Mouse (Mus musculus) heart, embryonic 10.5 days (tissue): Measurements from ENCODE around the gene Vwce. TPM values are rescaled to one million over a fixed set of nuclear protein-coding genes. Genes with fewer than 3 reads are reported as not detected.

Source experiments
- DNase-seq: peaks from one replicate; pipeline ENCODE4 v3.0.0-alpha.2; 2017; ENCODE audit warnings: low spot score
- H3K27ac ChIP-seq: fragments of 300-500 bp; sonication (generic); 2 replicates; pipeline ENCODE4 v1.5.1; 2016; ENCODE audit warnings: mild to moderate bottlenecking
- H3K27me3 ChIP-seq: fragments of 300-500 bp; sonication (generic); 2 replicates; pipeline ENCODE4 v1.6.1; 2016; ENCODE audit warnings: mild to moderate bottlenecking; ENCODE audit not compliant: poor library complexity, insufficient read depth, severe bottlenecking
- H3K36me3 ChIP-seq: fragments of 300-500 bp; sonication (generic); 2 replicates; pipeline ENCODE4 v1.6.1; 2016; ENCODE audit warnings: mild to moderate bottlenecking, moderate library complexity
- H3K4me1 ChIP-seq: fragments of 300-500 bp; sonication (generic); 2 replicates; pipeline ENCODE4 v1.6.1; 2016; ENCODE audit warnings: mild to moderate bottlenecking
- H3K4me3 ChIP-seq: fragments of 300-500 bp; sonication (generic); 2 replicates; pipeline ENCODE4 v1.5.1; 2016; ENCODE audit warnings: mild to moderate bottlenecking, moderate library complexity
- H3K9me3 ChIP-seq: fragments of 300-500 bp; sonication (generic); 2 replicates; pipeline ENCODE4 v1.6.1; 2016; ENCODE audit warnings: mild to moderate bottlenecking, moderate library complexity
- WGBS: fragments of 180-500 bp; shearing (Covaris S2); methylation state at CpG from one replicate; pipeline ENCODE4 v1.1.7; 2016; 5-methylcytosine and 5-hydroxymethylcytosine counted together
- polyA plus RNA-seq: library from polyadenylated mRNA; unstranded; fragments of >200 nt; fragmentation: Nextera tagmentation; extraction: Ambion mirVana; gene quantifications from 2 replicates; pipeline ENCODE4 v1.2.1, GENCODE M21; 2016

The Vwce gene
- polyA plus RNA-seq, 1 experiment from 2014 or later: 3.0 TPM

DNA sequence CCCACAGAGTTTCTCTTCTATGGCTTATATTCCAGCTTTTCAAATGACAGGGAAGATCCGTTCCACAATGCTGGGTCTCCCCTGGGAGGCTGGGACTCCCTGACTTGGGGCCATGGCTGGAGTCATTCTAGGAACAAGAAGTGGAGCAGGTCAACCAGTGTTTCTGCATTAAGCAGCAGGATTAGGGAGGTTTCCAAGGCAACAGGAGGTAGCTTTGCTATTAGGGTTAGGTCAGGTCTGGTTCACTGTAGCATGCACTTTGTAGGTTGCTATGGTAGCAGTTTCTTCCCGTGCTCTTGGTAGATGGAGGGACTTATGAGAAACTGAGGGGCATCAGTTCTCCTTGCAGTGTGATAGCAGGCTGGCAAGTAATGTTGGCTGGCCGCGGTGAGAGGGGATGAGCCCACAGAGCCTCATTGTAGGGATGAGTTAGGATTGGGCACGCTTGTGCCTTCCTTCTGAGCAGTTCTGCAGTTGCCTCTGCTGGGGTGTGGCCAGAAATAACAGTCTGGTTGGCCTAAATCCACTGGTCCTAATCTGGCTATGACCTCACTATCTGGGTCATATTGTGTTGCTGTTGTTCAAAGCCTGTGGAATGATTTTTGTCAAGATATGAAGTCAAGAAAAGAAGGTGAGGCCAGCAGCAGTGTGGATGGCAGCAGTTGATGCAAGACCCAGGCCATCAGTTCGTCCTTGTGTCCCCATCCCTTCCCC lies 67.2 kb downstream of the Vwce start:
- Histone ChIP-seq H3K4me1 (peaks cover 65% of the 10 kb centered on the region), H3K9me3 (no peaks in the 10 kb centered on the region), H3K27me3 (no peaks in the 10 kb centered on the region), H3K36me3 (no peaks in the 10 kb centered on the region), H3K27ac (no peak overlapping the region), H3K4me3 (no peak overlapping the region)
- 79% methylated on average over 6 of the region's 6 CpGs for WGBS
- DNase-seq: no peak

DNA sequence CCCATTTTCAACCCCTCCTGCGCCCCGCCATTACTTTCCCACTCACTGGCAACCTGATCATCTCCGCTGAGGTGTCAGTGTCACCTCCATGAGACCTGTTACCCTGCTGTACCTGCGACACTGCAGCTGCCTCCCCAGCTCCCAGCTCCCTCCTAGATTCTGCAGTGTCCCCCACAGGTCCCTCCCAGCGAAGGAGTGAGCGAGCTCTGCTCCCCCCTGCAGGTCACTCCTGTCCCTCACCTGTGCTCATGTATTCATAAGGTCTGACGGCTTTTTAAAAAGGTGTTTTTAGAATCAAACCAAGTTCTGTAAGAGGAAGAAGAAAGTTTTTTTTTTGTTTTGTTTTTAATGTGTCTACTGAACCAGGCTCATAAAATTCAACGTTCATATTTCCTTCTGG lies 68.1 kb downstream of the Vwce start:
- Histone ChIP-seq H3K36me3 (peaks cover 6% of the 10 kb centered on the region; the same call in 1 of the 2 replicates), H3K4me3 (no peak overlapping the region), H3K9me3 (no peaks in the 10 kb centered on the region), H3K27me3 (no peaks in the 10 kb centered on the region), H3K4me1 (peaks cover 65% of the 10 kb centered on the region), H3K27ac (no peak overlapping the region)
- 74% methylated on average over 8 of the region's 8 CpGs for WGBS
- DNase-seq: no peak

DNA sequence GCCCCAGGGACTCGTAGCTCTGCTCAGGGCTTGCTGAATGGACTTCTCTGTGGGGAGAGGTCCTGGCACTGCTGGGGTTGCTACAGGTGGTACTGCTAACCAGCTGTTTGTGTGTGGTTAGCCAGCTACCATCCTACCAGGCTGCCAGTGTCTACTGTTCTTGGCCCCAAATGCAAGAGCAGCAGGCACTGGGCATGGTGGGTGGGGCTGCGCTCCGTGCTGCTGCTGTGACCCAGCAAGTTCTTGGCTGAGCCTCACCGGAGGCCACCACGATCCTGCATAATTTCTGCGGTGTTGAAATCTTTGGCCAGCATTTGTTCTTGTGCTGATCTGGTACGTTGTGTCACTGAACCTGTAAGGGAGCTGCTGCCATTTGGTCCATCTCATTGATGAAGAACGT lies 69.5 kb downstream of the Vwce start:
- peaks cover 55% of the 10 kb centered on the region for H3K4me1 ChIP-seq
- H3K36me3 ChIP-seq: peaks cover 11% of the 10 kb centered on the region
- no peaks in the 10 kb centered on the region for H3K9me3 ChIP-seq
- no peak for DNase-seq
- no peaks in the 10 kb centered on the region for H3K27me3 ChIP-seq
- WGBS: 87% methylated on average over 8 of the region's 8 CpGs
- no peak overlapping the region for H3K4me3 ChIP-seq
- no peak overlapping the region for H3K27ac ChIP-seq

GRCm38 (mm10) chr19:10707087-10707875 lies 73.3 kb downstream of the Vwce start:
- no peaks in the 10 kb centered on the region for H3K9me3 ChIP-seq
- H3K4me3 ChIP-seq: no peak overlapping the region
- peaks cover 37% of the 10 kb centered on the region for H3K4me1 ChIP-seq
- no peak overlapping the region for H3K27ac ChIP-seq
- no peak for DNase-seq
- WGBS: 74% methylated on average over 13 of the region's 13 CpGs
- peaks cover 34% of the 10 kb centered on the region for H3K36me3 ChIP-seq
- H3K27me3 ChIP-seq: no peaks in the 10 kb centered on the region

DNA sequence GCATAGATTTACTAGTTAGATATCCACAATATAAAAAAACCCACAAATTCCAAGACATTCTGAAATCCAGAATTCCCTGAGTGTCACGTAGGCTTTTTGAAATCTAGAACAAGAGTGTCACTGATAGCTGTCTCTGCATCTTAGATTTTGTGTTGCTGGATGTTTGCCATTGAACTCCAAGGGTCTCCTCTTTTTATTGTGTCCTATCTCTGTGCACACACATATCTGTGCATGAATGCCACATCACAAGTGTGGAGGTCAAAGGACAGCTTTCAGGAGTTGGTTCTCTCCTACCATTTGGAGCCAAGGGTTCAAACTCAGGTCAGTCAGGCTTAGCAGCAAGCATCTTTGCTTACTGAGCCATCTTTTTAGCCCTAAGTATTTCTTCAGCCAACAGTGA lies 73.9 kb downstream of the Vwce start:
- Histone ChIP-seq H3K9me3 (no peaks in the 10 kb centered on the region), H3K4me3 (no peak overlapping the region), H3K27ac (0 out of 2 replicates have a peak overlapping the region, but pooled peaks have one; percentile 3), H3K4me1 (peaks cover 37% of the 10 kb centered on the region), H3K27me3 (no peaks in the 10 kb centered on the region), H3K36me3 (peaks cover 40% of the 10 kb centered on the region)
- DNase-seq: no peak
- 88% methylated on average over 1 of the region's 1 CpGs for WGBS

- H3K36me3 ChIP-seq: peaks cover 50% of the 10 kb centered on the region
These were observed 74.9 kb downstream of the Vwce start for GRCm38 (mm10) chr19:10708900-10709299.

DNA sequence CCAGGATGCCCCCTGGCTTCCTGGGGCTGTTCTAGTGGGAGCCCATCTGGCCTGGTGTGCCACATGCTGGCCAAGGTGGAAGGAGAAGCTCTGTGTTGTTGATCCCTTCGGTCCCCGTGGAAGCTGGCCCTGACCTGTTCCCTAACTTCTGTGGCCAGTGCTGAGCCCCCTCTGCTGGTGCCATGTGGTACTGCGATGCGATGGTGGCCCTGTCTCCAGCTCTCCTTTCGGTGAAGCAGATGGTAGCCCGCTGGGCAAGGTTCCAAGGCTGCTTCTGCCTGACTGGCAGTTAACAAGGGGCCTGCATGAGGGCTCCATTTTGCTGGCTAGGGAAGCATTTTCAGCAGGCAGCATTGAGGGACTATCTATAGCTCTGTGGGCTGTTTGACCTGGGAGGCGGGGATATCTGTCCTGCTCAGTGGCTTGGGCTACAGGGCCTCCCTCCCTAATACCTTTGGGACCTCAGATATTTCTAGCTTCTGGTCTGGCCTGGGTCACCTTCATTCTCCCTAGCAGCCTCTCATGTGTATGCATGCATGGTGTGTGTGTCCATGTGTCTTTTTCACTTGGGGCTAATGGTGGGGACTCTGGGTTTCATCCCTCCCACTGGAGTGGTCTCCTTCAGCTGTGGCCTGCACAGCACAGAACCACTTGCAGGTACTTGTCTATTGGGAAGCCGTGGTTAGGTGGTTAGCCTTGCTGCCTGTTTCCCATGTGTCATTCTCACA lies 75.5 kb downstream of the Vwce start:
- Histone ChIP-seq H3K4me3 (0 out of 2 replicates have a peak overlapping the region, but pooled peaks have one; percentile 12), H3K27me3 (no peaks in the 10 kb centered on the region), H3K9me3 (no peaks in the 10 kb centered on the region), H3K27ac (peak overlapping the region; percentile 64; the same call in 1 of the 2 replicates), H3K4me1 (peaks cover 37% of the 10 kb centered on the region), H3K36me3 (peaks cover 51% of the 10 kb centered on the region)
- 21% methylated on average over 8 of the region's 8 CpGs for WGBS
- DNase-seq: peak; percentile 93

More at GRCm38 (mm10) chr19:10708900-10709299, 74.9 kb downstream of the Vwce start:
- H3K4me1 ChIP-seq: peaks cover 37% of the 10 kb centered on the region
- DNase-seq: no peak
- 70% methylated on average over 6 of the region's 6 CpGs for WGBS
- no peaks in the 10 kb centered on the region for H3K27me3 ChIP-seq
- H3K27ac ChIP-seq: peak overlapping the region; percentile 64; the same call in 1 of the 2 replicates
- H3K4me3 ChIP-seq: 0 out of 2 replicates have a peak overlapping the region, but pooled peaks have one; percentile 12
- no peaks in the 10 kb centered on the region for H3K9me3 ChIP-seq

DNA sequence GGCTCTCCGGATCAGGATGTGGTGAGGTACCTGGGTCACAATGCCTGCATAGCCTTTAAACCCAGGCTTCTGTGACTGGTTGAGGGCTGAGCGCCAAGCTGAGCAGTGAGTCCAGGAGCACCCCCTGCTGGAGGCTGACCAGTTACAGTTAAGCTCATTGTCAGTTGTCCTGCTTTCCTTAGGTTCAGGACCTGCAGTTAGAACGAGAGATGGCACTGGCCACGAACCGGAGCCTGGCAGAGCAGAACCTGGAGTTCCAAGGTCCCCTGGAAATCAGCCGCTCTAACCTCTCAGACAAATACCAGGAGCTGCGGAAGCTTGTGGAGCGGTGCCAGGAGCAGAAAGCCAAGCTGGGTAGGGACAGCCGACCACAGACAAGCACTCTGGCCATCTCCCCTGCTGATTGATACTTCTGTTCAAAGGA lies 76.1 kb downstream of the Vwce start:
- Histone ChIP-seq H3K9me3 (no peaks in the 10 kb centered on the region), H3K27me3 (no peaks in the 10 kb centered on the region), H3K36me3 (peaks cover 51% of the 10 kb centered on the region), H3K4me1 (peaks cover 34% of the 10 kb centered on the region), H3K4me3 (no peak overlapping the region), H3K27ac (peak overlapping the region; percentile 64; the same call in 1 of the 2 replicates)
- 82% methylated on average over 9 of the region's 9 CpGs for WGBS
- no peak for DNase-seq

GRCm38 (mm10) chr19:10710751-10711150 lies 76.7 kb downstream of the Vwce start:
- H3K4me3 ChIP-seq: no peak overlapping the region

GRCm38 (mm10) chr19:10712194-10712593 lies 78.2 kb downstream of the Vwce start:
- Histone ChIP-seq H3K27me3 (no peaks in the 10 kb centered on the region), H3K4me1 (peaks cover 20% of the 10 kb centered on the region), H3K27ac (no peak overlapping the region), H3K4me3 (no peak overlapping the region), H3K9me3 (no peaks in the 10 kb centered on the region), H3K36me3 (peaks cover 45% of the 10 kb centered on the region)
- 92% methylated on average over 7 of the region's 7 CpGs for WGBS
- DNase-seq: no peak

More at GRCm38 (mm10) chr19:10710751-10711150, 76.7 kb downstream of the Vwce start:
- 89% methylated on average over 4 of the region's 4 CpGs for WGBS
- no peak for DNase-seq
- Histone ChIP-seq H3K9me3 (no peaks in the 10 kb centered on the region), H3K27ac (no peak overlapping the region), H3K36me3 (peaks cover 51% of the 10 kb centered on the region), H3K27me3 (no peaks in the 10 kb centered on the region), H3K4me1 (peaks cover 28% of the 10 kb centered on the region)

DNA sequence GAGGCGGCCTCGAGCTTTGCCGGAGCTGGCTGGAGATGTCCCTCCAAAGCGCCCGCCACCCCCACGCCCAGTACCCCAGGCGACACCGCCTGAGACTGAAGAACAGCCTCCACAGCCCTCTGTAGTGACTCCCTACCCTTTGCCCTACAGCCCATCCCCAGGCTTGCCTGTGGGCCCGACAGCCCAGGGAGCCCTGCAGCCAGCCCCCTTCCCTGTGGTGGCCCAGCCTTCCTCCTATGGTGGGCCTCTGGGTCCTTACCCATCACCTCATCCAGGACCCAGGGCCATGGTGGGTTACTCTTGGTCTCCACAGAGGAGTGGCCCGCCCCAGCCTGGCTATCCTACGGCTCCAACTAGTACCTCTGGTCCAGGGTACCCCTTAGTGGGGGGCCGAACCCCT lies 78.6 kb downstream of the Vwce start:
- H3K4me3 ChIP-seq: no peak overlapping the region
- no peak overlapping the region for H3K27ac ChIP-seq
- H3K36me3 ChIP-seq: peaks cover 41% of the 10 kb centered on the region
- H3K27me3 ChIP-seq: no peaks in the 10 kb centered on the region
- H3K4me1 ChIP-seq: peaks cover 17% of the 10 kb centered on the region
- H3K9me3 ChIP-seq: no peaks in the 10 kb centered on the region
- 91% methylated on average over 12 of the region's 12 CpGs for WGBS
- DNase-seq: no peak

GRCm38 (mm10) chr19:10713551-10713950 lies 79.5 kb downstream of the Vwce start:
- Histone ChIP-seq H3K9me3 (no peaks in the 10 kb centered on the region), H3K36me3 (peaks cover 40% of the 10 kb centered on the region)
- WGBS: 90% methylated on average over 10 of the region's 10 CpGs

More at GRCm38 (mm10) chr19:10713551-10713950, 79.5 kb downstream of the Vwce start:
- Histone ChIP-seq H3K27ac (no peak overlapping the region), H3K27me3 (no peaks in the 10 kb centered on the region), H3K4me1 (peaks cover 23% of the 10 kb centered on the region), H3K4me3 (no peak overlapping the region)
- no peak for DNase-seq
